Mouse (Mus musculus) C2C12 (cell line): ENCODE measurements around the gene F7.

Experiments
- CTCF ChIP-seq: IDR thresholded peaks from one replicate; pipeline ENCODE4 v1.5.1; 2011; ENCODE audit not compliant: control insufficient read depth, insufficient read depth, insufficient read length
- MYOG ChIP-seq: IDR thresholded peaks from one replicate; pipeline ENCODE4 v1.6.1; 2011; ENCODE audit not compliant: control insufficient read depth, insufficient read length; ENCODE audit errors: extremely low read depth
- USF1 ChIP-seq: IDR thresholded peaks from one replicate; pipeline ENCODE4 v1.6.1; 2011; ENCODE audit warnings: low read depth, mild to moderate bottlenecking, control low read depth, moderate library complexity

DNA sequence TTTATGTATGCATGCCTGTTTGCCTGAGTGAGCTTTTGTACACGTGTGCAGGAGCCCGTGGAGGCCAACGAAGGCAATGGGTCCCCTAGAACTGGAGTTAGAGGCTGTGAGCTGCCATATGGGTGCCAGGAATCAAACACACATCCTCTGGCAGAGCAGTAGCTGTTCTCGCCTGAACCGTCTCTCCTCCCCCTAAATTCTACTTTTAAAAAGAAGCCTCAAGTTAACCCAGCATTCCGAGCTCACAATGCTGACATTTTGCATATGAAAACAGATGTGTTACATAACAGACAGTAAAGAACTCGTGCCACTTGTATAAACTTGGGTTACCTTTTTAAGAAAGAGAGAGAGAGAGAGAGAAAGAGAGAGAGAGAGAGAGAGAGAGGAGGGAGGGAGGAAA lies 51.7 kb downstream of the F7 start:
- no peak for TF ChIP-seq CTCF
- TF ChIP-seq MYOG: no peak
- TF ChIP-seq USF1: no peak
